Mouse (Mus musculus) small intestine, adult 2 months (tissue): ENCODE measurements around the gene Elovl6.

Experiments used
- CTCF ChIP-seq: fragments of 200-500 bp; IDR thresholded peaks from 2 replicates; pipeline ENCODE4 v1.5.1; 2012; ENCODE audit warnings: low read depth, mild to moderate bottlenecking, control low read depth, inconsistent platforms, low read length, moderate library complexity, mixed read lengths; ENCODE audit not compliant: insufficient replicate concordance, insufficient read length; ENCODE audit errors: extremely low read depth
- POLR2A ChIP-seq: fragments of 200-500 bp; IDR thresholded peaks from 2 replicates; pipeline ENCODE4 v1.6.1; 2012; ENCODE audit warnings: low read depth, mild to moderate bottlenecking, control low read depth, inconsistent platforms, low read length, moderate library complexity

GRCm38 (mm10) chr3:129560068-129560467 lies 27.9 kb downstream of the Elovl6 start:
- TF ChIP-seq CTCF (no peak), POLR2A (no peak)
